Mouse (Mus musculus): ENCODE measurements around the gene Pip5k1c. TPM values are rescaled to one million over a fixed set of nuclear protein-coding genes. Genes with fewer than 3 reads are reported as not detected.

Gene Pip5k1c
- polyA plus RNA-seq, 1 experiment = 23.3 TPM

DNA sequence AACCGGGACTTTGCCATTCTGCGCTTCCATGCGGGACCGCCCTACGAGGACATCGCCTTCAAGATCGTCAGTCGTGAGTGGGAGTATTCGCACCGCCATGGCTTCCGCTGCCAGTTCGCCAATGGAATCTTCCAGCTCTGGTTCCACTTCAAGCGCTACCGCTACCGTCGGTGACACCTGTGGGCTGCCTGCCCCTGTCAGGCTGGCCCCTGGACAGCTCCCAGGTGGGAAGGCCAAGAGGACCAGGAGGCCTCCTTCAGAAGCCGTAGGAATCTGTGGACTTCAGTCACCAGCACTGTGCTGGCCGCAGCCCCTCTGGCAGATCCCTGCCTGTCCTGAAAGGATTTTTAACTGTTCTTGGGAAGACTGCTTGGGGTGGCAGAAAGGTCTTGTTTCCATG lies 33.0 kb downstream of the Pip5k1c start:
- Histone ChIP-seq H3ac (ENCODE audit: control insufficient read depth, insufficient read length) (no peak overlapping the region), H3K36me3 (ENCODE audit: control insufficient read depth, insufficient read depth) (peaks cover 10% of the 10 kb centered on the region)
- TF ChIP-seq USF1 (IDR thresholded peaks at IDR 0.05; ENCODE audit: low read depth) = no peak
- TF ChIP-seq TCF3 (IDR thresholded peaks at IDR 0.05; ENCODE audit: insufficient read length, low read depth) = no peak
- no peak for TF ChIP-seq MYOD1 (IDR thresholded peaks at IDR 0.05; ENCODE audit: control insufficient read depth in 1 of 3, insufficient read length in 2 of 3, low read depth in 2 of 3)
- TF ChIP-seq CEBPB (IDR thresholded peaks at IDR 0.05; ENCODE audit: insufficient read depth, poor library complexity, severe bottlenecking) = no peak
- no peak for TF ChIP-seq E2F4 (IDR thresholded peaks at IDR 0.05; ENCODE audit: insufficient read depth)
- TF ChIP-seq MYOG (IDR thresholded peaks at IDR 0.05; ENCODE audit: control insufficient read depth in 1 of 3, insufficient read depth in 1 of 3, insufficient read length in 2 of 3, low read depth in 2 of 3) = no peak

DNA sequence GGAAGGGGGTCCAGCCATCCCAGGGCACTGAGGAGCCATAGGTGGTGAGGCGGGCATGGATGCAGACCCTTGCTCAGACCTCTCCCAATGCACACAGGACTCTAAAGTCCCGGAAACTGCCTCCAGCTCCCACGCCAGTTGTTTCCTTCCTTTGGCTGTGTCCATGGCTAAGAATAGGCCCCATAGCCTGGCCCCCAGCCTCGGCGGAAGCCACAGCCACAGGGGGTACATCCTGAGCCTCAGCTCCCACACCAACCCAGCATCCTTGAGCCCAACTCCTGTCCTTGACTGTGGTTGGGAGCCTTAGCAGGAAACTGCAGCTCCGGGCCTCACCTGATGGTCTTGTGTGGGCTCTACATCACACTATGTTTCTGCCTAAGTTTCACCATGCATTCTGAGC lies 34.1 kb downstream of the Pip5k1c start:
- peaks cover 13% of the 10 kb centered on the region for H3K79me2 ChIP-seq (ENCODE audit: control insufficient read depth, insufficient read depth)
- peaks cover 10% of the 10 kb centered on the region for H3K36me3 ChIP-seq (ENCODE audit: control insufficient read depth, insufficient read depth)
- TF ChIP-seq CEBPB (IDR thresholded peaks at IDR 0.05; ENCODE audit: insufficient read depth, poor library complexity, severe bottlenecking) (no peak), USF1 (IDR thresholded peaks at IDR 0.05; ENCODE audit: low read depth) (no peak), MAX (IDR thresholded peaks at IDR 0.05; ENCODE audit: low read depth) (no peak), POLR2A (IDR thresholded peaks at IDR 0.05; ENCODE audit: insufficient read length, low read depth) (no peak), MYOG (IDR thresholded peaks at IDR 0.05; ENCODE audit: control insufficient read depth in 1 of 3, insufficient read depth in 1 of 3, insufficient read length in 2 of 3, low read depth in 2 of 3) (no peak), MYOD1 (IDR thresholded peaks at IDR 0.05; ENCODE audit: control insufficient read depth in 1 of 3, insufficient read length in 2 of 3, low read depth in 2 of 3) (no peak), SRF (IDR thresholded peaks at IDR 0.05; ENCODE audit: control insufficient read depth, insufficient read length, low read depth) (no peak), REST (IDR thresholded peaks at IDR 0.05; ENCODE audit: insufficient read depth, insufficient read length) (no peak), TCF3 (IDR thresholded peaks at IDR 0.05; ENCODE audit: insufficient read length, low read depth) (no peak), POLR2AphosphoS2 (IDR thresholded peaks at IDR 0.05; ENCODE audit: insufficient read length, low read depth) (no peak), TCF12 (IDR thresholded peaks at IDR 0.05; ENCODE audit: insufficient read depth, poor library complexity, severe bottlenecking) (no peak), E2F4 (IDR thresholded peaks at IDR 0.05; ENCODE audit: insufficient read depth) (no peak)
- no peak overlapping the region for H3K4me2 ChIP-seq (ENCODE audit: low read depth)
- H3K27me3 ChIP-seq (ENCODE audit: control insufficient read depth, insufficient read depth, insufficient read length) = no peaks in the 10 kb centered on the region
- no peak overlapping the region for H3ac ChIP-seq (ENCODE audit: control insufficient read depth, insufficient read length)
- H3K4me3 ChIP-seq = no peak overlapping the region

More for the DNA sequence above, 33.0 kb downstream of the Pip5k1c start:
- Histone ChIP-seq H3K79me2 (ENCODE audit: control insufficient read depth, insufficient read depth) (peaks cover 19% of the 10 kb centered on the region), H3K4me3 (no peak overlapping the region), H3K27me3 (ENCODE audit: control insufficient read depth, insufficient read depth, insufficient read length) (no peaks in the 10 kb centered on the region), H3K4me2 (ENCODE audit: low read depth) (no peak overlapping the region)

DNA sequence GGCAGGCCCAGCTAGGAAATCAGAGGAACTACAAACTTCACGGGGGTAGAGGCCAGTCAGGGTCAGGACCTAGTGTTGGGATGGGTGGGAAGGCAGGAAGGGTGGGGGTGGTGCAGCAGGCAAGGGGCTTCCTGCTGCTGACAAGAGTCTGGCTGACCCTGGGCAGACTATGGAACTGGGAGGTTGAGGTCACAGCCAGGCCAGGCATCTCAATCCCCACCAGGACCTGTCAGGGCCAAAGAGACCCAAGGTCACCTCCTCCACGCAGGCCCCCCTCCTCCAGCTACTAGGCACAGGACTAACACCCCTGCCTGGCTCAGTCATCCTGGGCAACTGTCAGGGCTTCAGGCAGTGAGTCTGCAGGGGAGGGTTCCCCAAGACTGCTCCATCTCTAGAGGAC lies 35.2 kb downstream of the Pip5k1c start:
- Histone ChIP-seq H3K27me3 (ENCODE audit: control insufficient read depth, insufficient read depth, insufficient read length) (no peaks in the 10 kb centered on the region), H3K4me2 (ENCODE audit: low read depth) (no peak overlapping the region), H3ac (ENCODE audit: control insufficient read depth, insufficient read length) (no peak overlapping the region), H3K79me2 (ENCODE audit: control insufficient read depth, insufficient read depth) (peaks cover 2% of the 10 kb centered on the region), H3K4me3 (no peak overlapping the region), H3K36me3 (ENCODE audit: control insufficient read depth, insufficient read depth) (peaks cover 10% of the 10 kb centered on the region)
- TF ChIP-seq MYOG (IDR thresholded peaks at IDR 0.05; ENCODE audit: control insufficient read depth in 1 of 3, insufficient read depth in 1 of 3, insufficient read length in 2 of 3, low read depth in 2 of 3) (no peak), E2F4 (IDR thresholded peaks at IDR 0.05; ENCODE audit: insufficient read depth) (no peak), SRF (IDR thresholded peaks at IDR 0.05; ENCODE audit: control insufficient read depth, insufficient read length, low read depth) (no peak), POLR2AphosphoS2 (IDR thresholded peaks at IDR 0.05; ENCODE audit: insufficient read length, low read depth) (peak; percentile 12), TCF3 (IDR thresholded peaks at IDR 0.05; ENCODE audit: insufficient read length, low read depth) (no peak), MAX (IDR thresholded peaks at IDR 0.05; ENCODE audit: low read depth) (no peak)

DNA sequence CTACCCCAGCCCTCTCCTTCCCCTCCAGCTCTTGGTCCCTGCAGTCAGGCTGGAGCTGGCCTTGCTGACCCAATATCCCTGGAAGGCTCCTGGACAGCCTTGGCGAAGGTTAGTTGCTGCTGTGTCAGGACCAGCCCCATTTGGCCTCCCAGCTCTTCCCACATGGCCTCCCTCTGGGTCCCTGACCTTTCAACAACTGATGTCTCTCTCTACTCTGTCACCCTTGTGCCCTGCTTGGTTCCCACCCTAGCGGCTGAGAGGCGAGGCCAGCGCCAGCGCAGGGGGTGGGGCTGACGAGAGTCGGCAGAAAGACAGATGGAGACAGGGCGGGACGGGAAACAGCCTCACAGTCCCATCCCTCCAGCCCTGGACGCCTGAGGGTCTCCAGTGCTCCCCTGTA lies 35.6 kb downstream of the Pip5k1c start, which contains the start of gene Tbxa2r:
Tbxa2r (plus strand) TSS at position 346 of the 400 bp plus-strand sequence.
- no peaks in the 10 kb centered on the region for H3K27me3 ChIP-seq (ENCODE audit: control insufficient read depth, insufficient read depth, insufficient read length)
- no peaks in the 10 kb centered on the region for H3K79me2 ChIP-seq (ENCODE audit: control insufficient read depth, insufficient read depth)
- peaks cover 10% of the 10 kb centered on the region for H3K36me3 ChIP-seq (ENCODE audit: control insufficient read depth, insufficient read depth)
- H3K4me3 ChIP-seq = no peak within 1 kb of the TSS
- no peak within 1 kb of the TSS for H3K4me2 ChIP-seq (ENCODE audit: low read depth)
- TF ChIP-seq TCF12 (IDR thresholded peaks at IDR 0.05; ENCODE audit: insufficient read depth, poor library complexity, severe bottlenecking) = no peak
- no peak for TF ChIP-seq USF1 (IDR thresholded peaks at IDR 0.05; ENCODE audit: low read depth)
- no peak for TF ChIP-seq SRF (IDR thresholded peaks at IDR 0.05; ENCODE audit: control insufficient read depth, insufficient read length, low read depth)
- TF ChIP-seq MAX (IDR thresholded peaks at IDR 0.05; ENCODE audit: low read depth) = no peak
- no peak for TF ChIP-seq REST (IDR thresholded peaks at IDR 0.05; ENCODE audit: insufficient read depth, insufficient read length)
- TF ChIP-seq TCF3 (IDR thresholded peaks at IDR 0.05; ENCODE audit: insufficient read length, low read depth) = no peak
- TF ChIP-seq POLR2A (IDR thresholded peaks at IDR 0.05; ENCODE audit: insufficient read length, low read depth) = no peak
- no peak for TF ChIP-seq MYOD1 (IDR thresholded peaks at IDR 0.05; ENCODE audit: control insufficient read depth in 1 of 3, insufficient read length in 2 of 3, low read depth in 2 of 3)
- no peak within 1 kb of the TSS for H3ac ChIP-seq (ENCODE audit: control insufficient read depth, insufficient read length)

DNA sequence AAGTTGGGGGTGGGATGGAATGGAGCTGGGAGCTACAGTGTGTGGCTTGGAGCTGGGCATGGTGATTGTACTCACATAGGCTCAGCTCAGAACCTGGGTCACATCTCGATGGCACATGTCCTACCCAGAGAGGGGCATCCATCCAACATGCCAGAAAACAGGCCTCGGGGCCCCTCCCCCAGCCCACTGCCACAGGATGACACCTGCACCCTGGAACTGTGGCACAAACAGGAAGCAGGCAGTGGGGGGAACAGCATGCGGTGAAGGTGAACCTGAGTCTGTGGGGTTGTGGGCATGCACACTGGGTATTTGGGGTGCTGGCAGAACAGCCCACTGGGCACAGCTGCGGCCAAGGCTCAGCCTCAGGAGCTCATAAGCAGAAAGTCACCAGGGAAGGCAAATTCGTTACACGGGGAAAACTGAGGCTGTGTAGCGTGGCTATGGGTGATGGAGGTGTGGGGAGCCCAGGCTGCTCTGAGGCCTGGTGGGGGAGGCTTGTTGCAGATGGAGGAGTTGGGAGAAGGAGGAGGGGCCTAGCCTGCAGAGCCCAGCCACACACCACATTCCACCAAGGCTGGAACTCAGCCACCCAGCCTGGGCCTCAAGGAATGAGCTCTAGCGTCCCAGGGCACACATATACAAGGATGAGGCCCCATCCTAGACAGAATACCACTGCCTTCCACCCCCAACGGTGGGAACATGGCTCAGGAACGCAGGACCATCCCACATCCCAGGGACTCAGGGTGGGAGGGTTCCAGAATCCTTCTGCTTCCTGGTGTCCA lies 36.6 kb downstream of the Pip5k1c start:
- H3K4me2 ChIP-seq (ENCODE audit: low read depth) = no peak overlapping the region

More for the DNA sequence above, 36.6 kb downstream of the Pip5k1c start:
- no peaks in the 10 kb centered on the region for H3K27me3 ChIP-seq (ENCODE audit: control insufficient read depth, insufficient read depth, insufficient read length)
- H3K4me3 ChIP-seq = no peak overlapping the region
- TF ChIP-seq CEBPB (IDR thresholded peaks at IDR 0.05; ENCODE audit: insufficient read depth, poor library complexity, severe bottlenecking) = no peak
- TF ChIP-seq MAX (IDR thresholded peaks at IDR 0.05; ENCODE audit: low read depth) = no peak
- no peak for TF ChIP-seq SRF (IDR thresholded peaks at IDR 0.05; ENCODE audit: control insufficient read depth, insufficient read length, low read depth)
- TF ChIP-seq MYOG (IDR thresholded peaks at IDR 0.05; ENCODE audit: control insufficient read depth in 1 of 3, insufficient read depth in 1 of 3, insufficient read length in 2 of 3, low read depth in 2 of 3) = no peak
- TF ChIP-seq MYOD1 (IDR thresholded peaks at IDR 0.05; ENCODE audit: control insufficient read depth in 1 of 3, insufficient read length in 2 of 3, low read depth in 2 of 3) = no peak
- TF ChIP-seq POLR2A (IDR thresholded peaks at IDR 0.05; ENCODE audit: insufficient read length, low read depth) = no peak
- no peak for TF ChIP-seq E2F4 (IDR thresholded peaks at IDR 0.05; ENCODE audit: insufficient read depth)
- no peak for TF ChIP-seq TCF12 (IDR thresholded peaks at IDR 0.05; ENCODE audit: insufficient read depth, poor library complexity, severe bottlenecking)
- no peak for TF ChIP-seq USF1 (IDR thresholded peaks at IDR 0.05; ENCODE audit: low read depth)
- no peak for TF ChIP-seq TCF3 (IDR thresholded peaks at IDR 0.05; ENCODE audit: insufficient read length, low read depth)
- TF ChIP-seq REST (IDR thresholded peaks at IDR 0.05; ENCODE audit: insufficient read depth, insufficient read length) = no peak
- TF ChIP-seq POLR2AphosphoS2 (IDR thresholded peaks at IDR 0.05; ENCODE audit: insufficient read length, low read depth) = no peak
- no peak overlapping the region for H3ac ChIP-seq (ENCODE audit: control insufficient read depth, insufficient read length)
- H3K79me2 ChIP-seq (ENCODE audit: control insufficient read depth, insufficient read depth) = no peaks in the 10 kb centered on the region
- H3K36me3 ChIP-seq (ENCODE audit: control insufficient read depth, insufficient read depth) = peaks cover 10% of the 10 kb centered on the region

All from myocyte (in vitro differentiated cells).